ENCODE assay signal across 28 mouse cellular contexts in genomic region chr11:114093636-114094035, GRCm38 (mm10). TPM values are rescaled to one million over a fixed set of nuclear protein-coding genes. Genes with fewer than 3 reads are reported as not detected.
DNase-seq lines count a peak whose midpoint lies in the region; ATAC-seq and TF ChIP-seq lines count a peak whose summit lies in the region.
"Had no signal": no experiment of that assay in that cellular context is flagged by ENCODE, and none has a peak within 500 bp of the region (broad histone marks: within the 10 kb centered on the region; RNA-seq: fewer than 3 reads in every experiment).

No protein-coding gene starts in this region.

- H3K9me3 ChIP-seq in midbrain, embryonic 11.5 days (ENCODE audit: control insufficient read depth, low read length) = no peaks in the 10 kb centered on the region
- no peaks in the 10 kb centered on the region for H3K9me3 ChIP-seq in midbrain, postnatal 0 days (ENCODE audit: low read length)
- H3K9me3 ChIP-seq in CH12.LX (replicated peaks; ENCODE audit: low read length) = no peaks in the 10 kb centered on the region
- H3K9me3 ChIP-seq in heart, embryonic 12.5 days (replicated peaks) = no peaks in the 10 kb centered on the region
- H3K9me3 ChIP-seq: embryonic facial prominence, embryonic 13.5 days; forebrain, embryonic 10.5 days; forebrain, embryonic 13.5 days; heart, embryonic 15.5 days; hindbrain, embryonic 10.5 days; hindbrain, embryonic 13.5 days; intestine, embryonic 15.5 days had no signal

- in situ Hi-C loops in CH12.LX (cut with MboI; ENCODE audit: low pct_ligation_motif_present, low pct_unique_long_range_greater_than_20kb, low sequenced_read_pairs) = no loop called here

- no peaks in the 10 kb centered on the region for H3K36me3 ChIP-seq in midbrain, embryonic 11.5 days (ENCODE audit: control insufficient read depth, insufficient read depth, low read length)
- H3K36me3 ChIP-seq in midbrain, postnatal 0 days (ENCODE audit: insufficient read depth, low read length) = no peaks in the 10 kb centered on the region
- H3K36me3 ChIP-seq in CH12.LX (replicated peaks in 1 of 2; ENCODE audit: control insufficient read depth in 1 of 2, insufficient read depth in 1 of 2, low read length in 1 of 2) = no peaks in the 10 kb centered on the region
- no peaks in the 10 kb centered on the region for H3K36me3 ChIP-seq in heart, embryonic 12.5 days
- H3K36me3 ChIP-seq: embryonic facial prominence, embryonic 13.5 days; forebrain, embryonic 10.5 days; heart, embryonic 15.5 days; hindbrain, embryonic 10.5 days; hindbrain, embryonic 13.5 days; intestine, embryonic 15.5 days had no signal

- H3K79me2 ChIP-seq in CH12.LX (replicated peaks; ENCODE audit: control insufficient read depth, extremely low read depth, insufficient read depth, poor library complexity, severe bottlenecking) = no peaks in the 10 kb centered on the region

- no peak overlapping the region for H3K27ac ChIP-seq in midbrain, embryonic 11.5 days (ENCODE audit: low read depth, low read length)
- H3K27ac ChIP-seq in midbrain, postnatal 0 days (ENCODE audit: low read depth, low read length) = no peak overlapping the region
- no peak overlapping the region for H3K27ac ChIP-seq in CH12.LX (ENCODE audit: insufficient read depth, low read depth)
- no peak overlapping the region for H3K27ac ChIP-seq in heart, embryonic 12.5 days (ENCODE audit: poor library complexity, severe bottlenecking)
- H3K27ac ChIP-seq: embryonic facial prominence, embryonic 13.5 days; forebrain, embryonic 10.5 days; forebrain, embryonic 13.5 days; heart, embryonic 15.5 days; hindbrain, embryonic 10.5 days; hindbrain, embryonic 13.5 days; intestine, embryonic 15.5 days had no signal

- WGBS in midbrain, embryonic 11.5 days = 72% methylated on average over 7 of the region's 7 CpGs
- 60% methylated on average over 7 of the region's 7 CpGs for WGBS in midbrain, postnatal 0 days
- 74% methylated on average over 7 of the region's 7 CpGs for whole genome bisulfite sequencing in heart, embryonic 12.5 days

- no peak overlapping the region for H3K4me2 ChIP-seq in midbrain, embryonic 11.5 days
- H3K4me2 ChIP-seq in midbrain, postnatal 0 days (ENCODE audit: low read depth, low read length, poor library complexity, severe bottlenecking) = no peak overlapping the region
- H3K4me2 ChIP-seq in CH12.LX (ENCODE audit: insufficient read depth, low read depth, poor library complexity, severe bottlenecking) = no peak overlapping the region
- H3K4me2 ChIP-seq in heart, embryonic 12.5 days = no peak overlapping the region
- H3K4me2 ChIP-seq: embryonic facial prominence, embryonic 13.5 days; forebrain, embryonic 13.5 days; heart, embryonic 11.5 days; heart, embryonic 15.5 days; hindbrain, embryonic 13.5 days; intestine, embryonic 15.5 days had no signal

- no peak overlapping the region for H3K4me3 ChIP-seq in midbrain, embryonic 11.5 days (ENCODE audit: low read depth, low read length)
- no peak overlapping the region for H3K4me3 ChIP-seq in midbrain, postnatal 0 days (ENCODE audit: low read depth, low read length)
- H3K4me3 ChIP-seq in CH12.LX (replicated peaks in 1 of 3; ENCODE audit: low read depth in 2 of 3, low read length in 2 of 3, poor library complexity in 1 of 3) = no peak overlapping the region
- no peak overlapping the region for H3K4me3 ChIP-seq in heart, embryonic 12.5 days
- H3K4me3 ChIP-seq: embryonic facial prominence, embryonic 13.5 days; forebrain, embryonic 10.5 days; forebrain, embryonic 13.5 days; heart, embryonic 15.5 days; hindbrain, embryonic 10.5 days; hindbrain, embryonic 13.5 days; intestine, embryonic 15.5 days had no signal

- H3K27me3 ChIP-seq in midbrain, embryonic 11.5 days (ENCODE audit: control insufficient read depth, insufficient read depth, low read length) = no peaks in the 10 kb centered on the region
- H3K27me3 ChIP-seq in midbrain, postnatal 0 days (ENCODE audit: insufficient read depth, low read length) = no peaks in the 10 kb centered on the region
- H3K27me3 ChIP-seq in CH12.LX (replicated peaks) = no peaks in the 10 kb centered on the region
- no peaks in the 10 kb centered on the region for H3K27me3 ChIP-seq in heart, embryonic 12.5 days (replicated peaks)
- H3K27me3 ChIP-seq: embryonic facial prominence, embryonic 13.5 days; forebrain, embryonic 13.5 days; heart, embryonic 15.5 days; hindbrain, embryonic 13.5 days; intestine, embryonic 15.5 days had no signal

- no peak for TF ChIP-seq POLR2A in CH12.LX (IDR thresholded peaks at IDR 0.05; ENCODE audit: low read depth, low read length)

- intact Hi-C loops in gastrocnemius, postnatal 14 days (cut with DNase I; ENCODE audit: low total_unique reads) = no loop called here

- ATAC-seq in midbrain, embryonic 11.5 days (ENCODE audit: low FRiP score) = no peak
- no peak for ATAC-seq in midbrain, postnatal 0 days (ENCODE audit: low FRiP score)
- no peak for ATAC-seq in heart, embryonic 12.5 days (ENCODE audit: insufficient number of reproducible peaks, low FRiP score)
- ATAC-seq: forebrain, embryonic 13.5 days; forebrain, embryonic 16.5 days; hindbrain, embryonic 16.5 days; intestine, embryonic 15.5 days had no signal

- no peak for TF ChIP-seq CTCF in midbrain, postnatal 0 days (IDR thresholded peaks at IDR 0.05)
- no peak for TF ChIP-seq CTCF in CH12.LX (conservative IDR thresholded peaks at IDR 0.05 in 1 of 2, IDR thresholded peaks at IDR 0.05 in 1 of 2; ENCODE audit: low read depth in 2 of 2, low read length in 2 of 2)

- TF ChIP-seq EP300 in CH12.LX (IDR thresholded peaks at IDR 0.05; ENCODE audit: low read length) = no peak

- no peak overlapping the region for H3K9ac ChIP-seq in midbrain, embryonic 11.5 days (ENCODE audit: low read length)
- no peak overlapping the region for H3K9ac ChIP-seq in midbrain, postnatal 0 days (replicated peaks; ENCODE audit: low read length, poor library complexity, severe bottlenecking)
- H3K9ac ChIP-seq in CH12.LX (ENCODE audit: insufficient read depth, low read depth) = no peak overlapping the region
- H3K9ac ChIP-seq in heart, embryonic 12.5 days = no peak overlapping the region
- H3K9ac ChIP-seq: embryonic facial prominence, embryonic 13.5 days; forebrain, embryonic 13.5 days; heart, embryonic 15.5 days; hindbrain, embryonic 13.5 days; intestine, embryonic 15.5 days had no signal

- dilution Hi-C loops in CH12.LX (cut with MboI; ENCODE audit: extremely low pct_ligation_motif_present, extremely low pct_unique_long_range_greater_than_20kb, low sequenced_read_pairs) = no loop called here

- TF ChIP-seq RAD21 in CH12.LX (IDR thresholded peaks at IDR 0.05; ENCODE audit: low read depth, low read length) = no peak

- DNase-seq in gastrocnemius, adult 18-20 months (ENCODE audit: low spot score) = peak; percentile 3
- no peak for DNase-seq in gastrocnemius, postnatal 14 days
- peak; percentile 71 for DNase-seq in midbrain, embryonic 11.5 days (ENCODE audit: low spot score, missing footprints)
- no peak for DNase-seq in midbrain, postnatal 0 days (ENCODE audit: low spot score)
- peak; percentile 17 for DNase-seq in CH12.LX (ENCODE audit: extremely low read depth)
- DNase-seq: adrenal gland, adult 2 months; adrenal gland, postnatal 14 days; B cell, adult 2 months; cerebellum, adult 11 months; cerebellum, adult 2 months; cerebellum, adult 9-11 months; cerebellum, postnatal 25 days; heart, adult 11 months; heart, postnatal 10 days; heart, postnatal 36 days had no signal

- no peaks in the 10 kb centered on the region for H3K4me1 ChIP-seq in midbrain, embryonic 11.5 days (ENCODE audit: control insufficient read depth, insufficient read depth, low read length)
- no peaks in the 10 kb centered on the region for H3K4me1 ChIP-seq in midbrain, postnatal 0 days (ENCODE audit: insufficient read depth, low read length)
- H3K4me1 ChIP-seq in CH12.LX (ENCODE audit: control insufficient read depth in 1 of 2, insufficient read depth in 2 of 2) = peaks cover 0 to 24% of the 10 kb centered on the region in 2 experiments; a peak in 2 of 4 replicates
- peaks cover 3% of the 10 kb centered on the region; the same call in 1 of the 2 replicates for H3K4me1 ChIP-seq in heart, embryonic 12.5 days (replicated peaks)
- H3K4me1 ChIP-seq: forebrain, embryonic 13.5 days; heart, embryonic 15.5 days; hindbrain, embryonic 13.5 days; intestine, embryonic 15.5 days had no signal

TF ChIP-seq in CH12.LX, 34 proteins besides CTCF, POLR2A, EP300 and RAD21:
- TF ChIP-seq RCOR1 (conservative IDR thresholded peaks at IDR 0.05; ENCODE audit: low read depth, low read length) = no peak
- no peak for TF ChIP-seq MAX (IDR thresholded peaks at IDR 0.05; ENCODE audit: low read length)
- TF ChIP-seq ZNF384 (IDR thresholded peaks at IDR 0.05; ENCODE audit: low read depth, low read length) = no peak
- TF ChIP-seq MXI1 (IDR thresholded peaks at IDR 0.05; ENCODE audit: low read depth, low read length) = 0 out of 2 replicates have a peak, but pooled peaks have one; percentile 6
- no peak for TF ChIP-seq NELFE (IDR thresholded peaks at IDR 0.05; ENCODE audit: low read depth, low read length)
- TF ChIP-seq UBTF (IDR thresholded peaks at IDR 0.05; ENCODE audit: low read depth, low read length) = no peak
- no peak for TF ChIP-seq PAX5 (IDR thresholded peaks at IDR 0.05; ENCODE audit: low read length)
- TF ChIP-seq MEF2A (IDR thresholded peaks at IDR 0.05; ENCODE audit: borderline replicate concordance, low read depth, low read length) = no peak

RNA-seq across cellular contexts. Expression of gene Sdk2, which starts 26.8 kb away (rescaled TPM):
- under 1 TPM; 0.41 to 0.57 TPM for total RNA-seq in gastrocnemius, adult 18-20 months (2021)
- 1 to 10 TPM; 2.0 to 3.7 TPM for total RNA-seq in gastrocnemius, postnatal 14 days (2021)
- polyA plus RNA-seq in midbrain, embryonic 11.5 days (2014; fragmentation: Nextera tagmentation; extraction: Ambion mirVana) = 2.6 and 3.0 TPM in 2 replicates
- total RNA-seq in midbrain, postnatal 0 days (2014; rRNA removed) = 26.1 and 26.4 TPM in 2 replicates
- polyA plus RNA-seq in midbrain, postnatal 0 days (2015; fragmentation: Nextera tagmentation; extraction: Ambion mirVana) = 2.1 and 2.5 TPM in 2 replicates
- total RNA-seq in CH12.LX (2012; rRNA removed) = 1.2 and 1.7 TPM in 2 replicates
- 1.2 and 1.3 TPM in 2 replicates for total RNA-seq in CH12.LX (2014; rRNA removed)
- 4.8 and 5.3 TPM in 2 replicates for polyA plus RNA-seq in CH12.LX (2012; ENCODE audit: insufficient read length, low read depth)
- polyA plus RNA-seq in heart, embryonic 12.5 days (2016; fragmentation: Nextera tagmentation; extraction: Ambion mirVana) = 3.3 and 4.3 TPM in 2 replicates
- total RNA-seq: common myeloid progenitor, adult 5-6 weeks; MEL had no signal

Comparison
In these comparisons a context has a peak if more than half of its experiments do, and no peak if none do; other contexts are left out.
1. DNase-seq: peak in gastrocnemius, adult 18-20 months (single experiment), midbrain, embryonic 11.5 days (single experiment) and CH12.LX (single experiment); none in gastrocnemius, postnatal 14 days (single experiment) and midbrain, postnatal 0 days (single experiment).